Mouse (Mus musculus) small intestine, adult 2 months (tissue): ENCODE measurements around the gene Tmem62. TPM values are rescaled to one million over a fixed set of nuclear protein-coding genes. Genes with fewer than 3 reads are reported as not detected.
"Not testable (repeated sequence)": the region's sequence is repeated elsewhere in the genome, so short reads cannot be mapped to it uniquely, and the experiment has no call there.

Experiments
- H3K27ac ChIP-seq: fragments of 200-500 bp; 2 replicates; pipeline ENCODE4 v1.5.1; 2012; ENCODE audit warnings: low read depth, low read length, control low read depth, inconsistent platforms; ENCODE audit not compliant: insufficient read depth
- H3K27me3 ChIP-seq: fragments of 200-500 bp; 2 replicates; pipeline ENCODE4 v1.6.1; 2012; ENCODE audit warnings: mild to moderate bottlenecking, moderate library complexity, low read length, inconsistent platforms; ENCODE audit not compliant: control insufficient read depth, insufficient read depth
- H3K36me3 ChIP-seq: fragments of 200-500 bp; 2 replicates; pipeline ENCODE4 v1.6.1; 2012; ENCODE audit warnings: mild to moderate bottlenecking, low read length, control low read depth, inconsistent platforms; ENCODE audit not compliant: control insufficient read depth, insufficient read depth
- H3K4me1 ChIP-seq: fragments of 200-500 bp; 2 replicates; pipeline ENCODE4 v1.6.1; 2012; ENCODE audit warnings: low read length, inconsistent platforms, mixed read lengths; ENCODE audit not compliant: control insufficient read depth, insufficient read depth, insufficient read length
- H3K4me3 ChIP-seq: fragments of 200-500 bp; 2 replicates; pipeline ENCODE4 v1.5.1; 2012; ENCODE audit warnings: low read depth, mild to moderate bottlenecking, control low read depth, inconsistent platforms, low read length, moderate library complexity
- CTCF ChIP-seq: fragments of 200-500 bp; IDR thresholded peaks from 2 replicates; pipeline ENCODE4 v1.5.1; 2012; ENCODE audit warnings: low read depth, mild to moderate bottlenecking, control low read depth, inconsistent platforms, low read length, moderate library complexity, mixed read lengths; ENCODE audit not compliant: insufficient replicate concordance, insufficient read length; ENCODE audit errors: extremely low read depth
- POLR2A ChIP-seq: fragments of 200-500 bp; IDR thresholded peaks from 2 replicates; pipeline ENCODE4 v1.6.1; 2012; ENCODE audit warnings: low read depth, mild to moderate bottlenecking, control low read depth, inconsistent platforms, low read length, moderate library complexity
- WGBS: fragments of 180-500 bp; shearing (Covaris S2); methylation state at CpG from one replicate; pipeline ENCODE4 v1.1.7; 2018; 5-methylcytosine and 5-hydroxymethylcytosine counted together
- polyA plus RNA-seq: library from polyadenylated mRNA; depleted of rRNA; stranded (reverse); fragments of >200 nt; gene quantifications from 2 replicates; pipeline ENCODE4 v1.2.3, GENCODE M21; 2012

The Tmem62 gene
- polyA plus RNA-seq, 1 experiment = 5.1 TPM

DNA sequence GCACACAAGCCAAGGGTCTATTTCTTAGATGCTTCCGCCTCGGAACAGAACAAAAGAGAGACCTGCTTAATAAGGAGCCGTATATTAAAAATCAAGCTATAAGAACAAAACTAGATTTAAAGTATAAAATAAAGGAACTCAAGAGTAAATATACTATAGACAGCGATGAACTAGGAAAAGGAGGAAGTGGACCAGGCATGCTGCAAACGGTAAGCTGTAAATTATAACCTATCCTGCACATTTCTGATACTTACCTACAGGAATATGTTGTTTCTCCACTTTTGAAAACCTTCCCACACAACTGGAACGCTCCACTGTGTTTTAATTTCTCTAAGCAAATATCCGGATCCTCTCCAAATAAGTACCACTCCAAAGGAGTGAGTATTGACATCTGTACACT lies 13.7 kb upstream of the Tmem62 start:
- no peaks in the 10 kb centered on the region for H3K4me1 ChIP-seq
- no peaks in the 10 kb centered on the region for H3K27me3 ChIP-seq
- no peak overlapping the region for H3K4me3 ChIP-seq
- TF ChIP-seq CTCF = no peak
- no peak for TF ChIP-seq POLR2A
- no peak overlapping the region for H3K27ac ChIP-seq
- peaks cover 5% of the 10 kb centered on the region; the same call in 1 of the 2 replicates for H3K36me3 ChIP-seq
- 88% methylated on average over 7 of the region's 7 CpGs for WGBS

DNA sequence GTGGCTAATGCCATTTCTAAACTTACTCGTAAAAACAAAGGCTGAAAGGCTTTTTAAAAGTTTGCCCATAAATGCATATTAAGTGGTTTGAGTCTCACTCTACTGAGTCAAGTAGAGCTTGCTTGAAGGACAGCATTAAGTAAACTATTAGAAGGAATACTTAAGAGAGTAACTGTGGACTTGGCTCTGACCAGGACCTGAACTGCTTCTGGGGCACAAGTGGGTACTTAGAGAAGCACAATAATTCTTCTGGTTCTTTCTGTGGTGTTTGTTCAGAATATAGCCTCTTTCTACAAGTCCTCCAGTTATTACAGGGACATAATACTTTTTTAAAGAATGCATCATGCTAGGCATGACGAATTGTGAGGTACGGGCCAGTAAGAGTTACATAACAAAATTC lies 11.3 kb upstream of the Tmem62 start:
- Histone ChIP-seq H3K36me3 (peaks cover 3% of the 10 kb centered on the region; the same call in 1 of the 2 replicates), H3K4me1 (0 out of 2 replicates have a peak, but pooled peaks cover 2% of the 10 kb centered on the region), H3K4me3 (no peak overlapping the region), H3K27ac (no peak overlapping the region), H3K27me3 (no peaks in the 10 kb centered on the region)
- 87% methylated on average over 3 of the region's 3 CpGs for WGBS
- TF ChIP-seq POLR2A (no peak), CTCF (no peak)

- H3K4me1 ChIP-seq = 0 out of 2 replicates have a peak, but pooled peaks cover 2% of the 10 kb centered on the region
- TF ChIP-seq CTCF = no peak
- no peak for TF ChIP-seq POLR2A
- H3K27ac ChIP-seq = peak overlapping the region; percentile 44
- WGBS = under 1% methylated on average over 23 of the region's 23 CpGs
- no peaks in the 10 kb centered on the region for H3K27me3 ChIP-seq
- peak overlapping the region; percentile 94 for H3K4me3 ChIP-seq
- no peaks in the 10 kb centered on the region for H3K36me3 ChIP-seq
These were observed 6.7 kb upstream of the Tmem62 start for GRCm38 (mm10) chr2:120970045-120970539.

DNA sequence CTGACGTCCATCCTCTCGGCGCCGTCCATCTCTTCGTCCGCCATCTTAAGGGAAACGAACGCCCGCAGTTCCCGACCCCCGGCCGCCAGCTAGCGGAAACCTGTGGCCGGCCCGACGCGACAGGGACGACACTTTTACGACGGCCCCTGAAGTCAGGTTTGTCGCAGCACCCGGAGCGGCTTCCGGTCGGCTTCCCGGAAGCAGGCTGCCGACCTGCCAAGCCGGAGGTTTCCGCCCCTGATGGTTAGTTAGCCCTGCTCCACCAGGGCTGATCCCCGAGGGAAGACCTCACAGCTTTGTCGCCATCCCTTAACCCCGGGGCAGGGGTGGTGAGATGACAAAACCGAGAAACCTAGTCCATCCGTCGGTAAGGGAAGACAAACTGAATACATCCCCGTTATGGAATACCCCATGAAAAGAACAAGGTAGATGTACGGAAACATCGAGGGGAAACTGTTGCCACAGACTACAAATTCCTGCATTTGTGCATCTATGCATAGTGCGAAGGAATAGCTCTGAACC lies 6.2 kb upstream of the Tmem62 start, which contains the start of gene Ubr1:
Ubr1 (minus strand) TSS at position 157 of the 522 bp plus-strand sequence.
- Histone ChIP-seq H3K36me3 (no peaks in the 10 kb centered on the region), H3K27me3 (no peaks in the 10 kb centered on the region), H3K4me3 (peak within 1 kb of the TSS; percentile 94), H3K27ac (peak within 1 kb of the TSS; percentile 72), H3K4me1 (0 out of 2 replicates have a peak, but pooled peaks cover 2% of the 10 kb centered on the region)
- WGBS = under 1% methylated on average over 39 of the region's 39 CpGs
- TF ChIP-seq POLR2A (peak; percentile 88; the same call in 1 of the 2 replicates), CTCF (no peak)

GRCm38 (mm10) chr2:120971766-120972165 lies 5.1 kb upstream of the Tmem62 start:
- 85% methylated on average over 4 of the region's 4 CpGs for WGBS
- TF ChIP-seq POLR2A (no peak), CTCF (no peak)
- H3K27me3 ChIP-seq = no peaks in the 10 kb centered on the region
- 0 out of 2 replicates have a peak, but pooled peaks cover 2% of the 10 kb centered on the region for H3K4me1 ChIP-seq
- no peak overlapping the region for H3K27ac ChIP-seq
- no peak overlapping the region for H3K4me3 ChIP-seq
- H3K36me3 ChIP-seq = no peaks in the 10 kb centered on the region

DNA sequence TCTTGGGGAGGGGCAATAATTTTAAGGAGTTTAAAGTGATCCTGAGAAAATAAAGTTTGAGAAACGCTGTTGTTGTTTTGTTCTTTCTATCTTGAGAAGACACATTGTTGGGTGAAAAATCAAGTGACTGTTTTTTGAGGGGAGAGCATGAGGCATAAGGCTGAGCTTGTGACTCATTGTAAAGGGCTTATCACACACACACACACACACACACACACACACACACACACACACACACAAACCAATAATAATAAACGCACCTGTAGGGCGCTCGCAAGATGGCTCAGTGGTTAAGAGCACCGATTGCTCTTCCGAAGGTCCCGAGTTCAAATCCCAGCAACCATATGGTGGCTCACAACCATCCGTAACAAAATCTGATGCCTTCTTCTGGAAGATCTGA lies 4.6 kb upstream of the Tmem62 start:
- H3K27ac ChIP-seq, H3K4me3 ChIP-seq, H3K36me3 ChIP-seq, H3K4me1 ChIP-seq, H3K27me3 ChIP-seq: not testable (repeated sequence)
- WGBS = 94% methylated on average over 8 of the region's 8 CpGs

GRCm38 (mm10) chr2:120972964-120973363 lies 3.9 kb upstream of the Tmem62 start:
- TF ChIP-seq CTCF (no peak), POLR2A (no peak)
- H3K4me1 ChIP-seq = peaks cover 5% of the 10 kb centered on the region; the same call in 1 of the 2 replicates
- no peaks in the 10 kb centered on the region for H3K27me3 ChIP-seq
- H3K27ac ChIP-seq = no peak overlapping the region
- H3K4me3 ChIP-seq = no peak overlapping the region
- WGBS = 18% methylated on average over 5 of the region's 5 CpGs
- H3K36me3 ChIP-seq = no peaks in the 10 kb centered on the region

- H3K27me3 ChIP-seq = no peaks in the 10 kb centered on the region
- no peak overlapping the region for H3K4me3 ChIP-seq
- TF ChIP-seq POLR2A (no peak), CTCF (no peak)
These were observed 509 bp upstream of the Tmem62 start for GRCm38 (mm10) chr2:120976308-120976707.

More at GRCm38 (mm10) chr2:120976308-120976707, 509 bp upstream of the Tmem62 start:
- peaks cover 3% of the 10 kb centered on the region; the same call in 1 of the 2 replicates for H3K4me1 ChIP-seq
- no peaks in the 10 kb centered on the region for H3K36me3 ChIP-seq
- 66% methylated on average over 4 of the region's 4 CpGs for WGBS
- H3K27ac ChIP-seq = no peak overlapping the region
